Mouse (Mus musculus): Measurements from ENCODE around the gene Lmo3. TPM values are rescaled to one million over a fixed set of nuclear protein-coding genes. Genes with fewer than 3 reads are reported as not detected.

Gene Lmo3
- total and polyA plus RNA-seq, 3 experiments = not detected

DNA sequence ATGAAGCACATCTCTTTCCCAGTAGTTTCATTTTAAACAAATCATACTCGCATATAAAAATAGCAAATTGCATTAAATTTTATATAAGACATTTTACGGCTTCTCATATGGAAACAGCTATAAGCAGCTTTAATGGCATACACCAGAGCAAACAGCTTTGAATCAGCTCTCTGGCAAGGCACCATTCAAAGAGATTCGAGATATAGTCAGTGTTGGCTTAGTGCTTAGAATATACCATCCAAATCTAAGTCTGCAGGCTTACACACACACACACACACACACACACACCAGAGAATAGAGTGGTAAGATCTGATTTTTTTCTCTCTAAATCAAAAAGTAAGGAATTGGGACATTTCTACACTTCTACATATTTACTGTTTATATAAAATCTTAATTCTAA lies 169.7 kb downstream of the Lmo3 start:
- Histone ChIP-seq H3K79me2 (ENCODE audit: control insufficient read depth, insufficient read depth, low read length, poor library complexity) (no peaks in the 10 kb centered on the region), H3K4me1 (ENCODE audit: control insufficient read depth in 1 of 2, insufficient read depth in 2 of 2, low read length in 2 of 2) (no peaks in the 10 kb centered on the region), H3K27ac (ENCODE audit: control insufficient read depth, low read depth, low read length) (no peak overlapping the region), H3K4me3 (ENCODE audit: control insufficient read depth in 1 of 2, insufficient read depth in 1 of 2, low read depth in 2 of 2, low read length in 2 of 2) (no peak overlapping the region), H3K9me3 (replicated peaks; ENCODE audit: insufficient read depth, low read length) (no peaks in the 10 kb centered on the region), H3K27me3 (ENCODE audit: control insufficient read depth in 1 of 2, insufficient read depth in 2 of 2, low read length in 2 of 2) (no peaks in the 10 kb centered on the region), H3K36me3 (ENCODE audit: control insufficient read depth in 1 of 2, insufficient read depth in 2 of 2, low read length in 2 of 2) (no peaks in the 10 kb centered on the region), H3K9ac (ENCODE audit: control insufficient read depth, low read depth, low read length, poor library complexity, severe bottlenecking) (no peak overlapping the region)
- no peak for DNase-seq (ENCODE audit: low read depth, low spot score)
- TF ChIP-seq HCFC1 (IDR thresholded peaks at IDR 0.05; ENCODE audit: low read depth, low read length) = no peak
- no peak for TF ChIP-seq ZMIZ1 (IDR thresholded peaks at IDR 0.05; ENCODE audit: low read depth, low read length)
- no peak for TF ChIP-seq MAX (IDR thresholded peaks at IDR 0.05; ENCODE audit: low read length)
- TF ChIP-seq ZKSCAN1 (IDR thresholded peaks at IDR 0.05; ENCODE audit: low read depth, low read length) = no peak
- no peak for TF ChIP-seq E2F4 (IDR thresholded peaks at IDR 0.05; ENCODE audit: borderline replicate concordance, low read depth, low read length)

DNA sequence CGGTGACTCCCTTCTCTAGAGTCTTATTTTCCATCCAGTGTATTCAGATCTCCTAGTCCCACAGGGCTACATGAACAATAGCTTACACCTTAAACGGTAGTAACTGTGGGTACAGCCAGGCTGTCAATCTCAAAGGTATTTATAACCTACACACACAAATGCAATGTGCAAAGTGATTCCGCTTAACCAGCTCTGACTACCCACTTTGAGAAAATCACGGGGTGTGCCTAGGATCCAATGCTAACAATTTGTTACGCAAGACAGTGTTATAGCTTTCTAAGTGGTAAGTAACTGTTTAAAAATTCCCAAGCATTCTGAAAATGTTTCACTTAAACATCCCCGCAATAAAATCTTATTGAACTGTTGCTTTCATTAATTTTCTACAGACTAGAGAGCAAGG lies 179.7 kb downstream of the Lmo3 start:
- no peak for DNase-seq (ENCODE audit: low read depth, low spot score)
- H3K9me3 ChIP-seq (replicated peaks; ENCODE audit: insufficient read depth, low read length) = no peaks in the 10 kb centered on the region
- no peaks in the 10 kb centered on the region for H3K79me2 ChIP-seq (ENCODE audit: control insufficient read depth, insufficient read depth, low read length, poor library complexity)

DNA sequence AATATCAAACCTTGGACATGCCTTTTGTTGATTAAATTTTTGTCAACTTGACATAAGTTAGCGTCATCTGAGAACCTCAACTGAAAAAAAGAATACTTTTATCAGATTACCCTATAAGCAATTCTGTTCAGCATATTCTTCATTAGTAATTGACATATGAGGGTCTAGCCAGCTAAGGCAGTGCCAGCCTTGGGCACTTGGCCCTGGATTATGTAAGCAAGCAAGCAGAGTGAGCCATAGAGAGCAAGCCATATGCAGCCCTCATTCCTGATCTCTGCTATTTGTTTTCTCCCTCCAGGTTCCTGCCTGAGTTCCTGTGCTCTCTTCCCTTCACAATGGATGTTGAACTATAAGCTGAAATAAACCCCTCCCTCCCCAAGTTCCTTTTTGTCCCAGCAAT lies 182.9 kb downstream of the Lmo3 start:
- Histone ChIP-seq H3K4me3 (ENCODE audit: control insufficient read depth in 1 of 2, insufficient read depth in 1 of 2, low read depth in 2 of 2, low read length in 2 of 2) (no peak overlapping the region), H3K27ac (ENCODE audit: control insufficient read depth, low read depth, low read length) (no peak overlapping the region), H3K36me3 (ENCODE audit: control insufficient read depth in 1 of 2, insufficient read depth in 2 of 2, low read length in 2 of 2) (no peaks in the 10 kb centered on the region), H3K27me3 (ENCODE audit: control insufficient read depth in 1 of 2, insufficient read depth in 2 of 2, low read length in 2 of 2) (no peaks in the 10 kb centered on the region), H3K9me3 (replicated peaks; ENCODE audit: insufficient read depth, low read length) (no peaks in the 10 kb centered on the region), H3K9ac (ENCODE audit: control insufficient read depth, low read depth, low read length, poor library complexity, severe bottlenecking) (no peak overlapping the region), H3K79me2 (ENCODE audit: control insufficient read depth, insufficient read depth, low read length, poor library complexity) (no peaks in the 10 kb centered on the region), H3K4me1 (ENCODE audit: control insufficient read depth in 1 of 2, insufficient read depth in 2 of 2, low read length in 2 of 2) (no peaks in the 10 kb centered on the region)
- DNase-seq (ENCODE audit: low read depth, low spot score) = no peak
- TF ChIP-seq EP300 (IDR thresholded peaks at IDR 0.05; ENCODE audit: low read depth in 1 of 2, low read length in 2 of 2) = no peak
- no peak for TF ChIP-seq MAX (IDR thresholded peaks at IDR 0.05; ENCODE audit: low read length)
- no peak for TF ChIP-seq GATA1 (IDR thresholded peaks at IDR 0.05; ENCODE audit: low read depth, low read length)
- no peak for TF ChIP-seq BHLHE40 (IDR thresholded peaks at IDR 0.05; ENCODE audit: borderline replicate concordance, low read depth, low read length)
- no peak for TF ChIP-seq CHD2 (IDR thresholded peaks at IDR 0.05; ENCODE audit: low read length)
- TF ChIP-seq TBP (IDR thresholded peaks at IDR 0.05; ENCODE audit: low read depth, low read length) = no peak
- TF ChIP-seq TCF12 (IDR thresholded peaks at IDR 0.05; ENCODE audit: low read depth, low read length) = no peak
- TF ChIP-seq ZKSCAN1 (IDR thresholded peaks at IDR 0.05; ENCODE audit: low read depth, low read length) = no peak
- no peak for TF ChIP-seq MAFK (IDR thresholded peaks at IDR 0.05; ENCODE audit: borderline replicate concordance, low read depth, low read length)
- TF ChIP-seq JUND (IDR thresholded peaks at IDR 0.05; ENCODE audit: low read depth, low read length) = no peak
- TF ChIP-seq ETS1 (IDR thresholded peaks at IDR 0.05; ENCODE audit: low read depth, low read length) = no peak
- TF ChIP-seq NRF1 (IDR thresholded peaks at IDR 0.05; ENCODE audit: insufficient read depth, low read depth, low read length, poor library complexity, severe bottlenecking) = no peak
- TF ChIP-seq MYC (IDR thresholded peaks at IDR 0.05; ENCODE audit: low read depth, low read length) = no peak
- TF ChIP-seq CHD1 (IDR thresholded peaks at IDR 0.05; ENCODE audit: low read depth, low read length) = no peak
- no peak for TF ChIP-seq RCOR1 (IDR thresholded peaks at IDR 0.05; ENCODE audit: low read depth, low read length)
- no peak for TF ChIP-seq GABPA (IDR thresholded peaks at IDR 0.05; ENCODE audit: low read depth, low read length)

More for the DNA sequence above, 179.7 kb downstream of the Lmo3 start:
- no peaks in the 10 kb centered on the region for H3K27me3 ChIP-seq (ENCODE audit: control insufficient read depth in 1 of 2, insufficient read depth in 2 of 2, low read length in 2 of 2)
- no peak overlapping the region for H3K4me3 ChIP-seq (ENCODE audit: control insufficient read depth in 1 of 2, insufficient read depth in 1 of 2, low read depth in 2 of 2, low read length in 2 of 2)
- H3K9ac ChIP-seq (ENCODE audit: control insufficient read depth, low read depth, low read length, poor library complexity, severe bottlenecking) = no peak overlapping the region
- no peak for TF ChIP-seq CTCF (IDR thresholded peaks at IDR 0.05 in 2 of 3, conservative IDR thresholded peaks at IDR 0.05 in 1 of 3; ENCODE audit: control insufficient read depth in 1 of 3, insufficient read depth in 1 of 3, low read depth in 2 of 3, low read length in 3 of 3, poor library complexity in 1 of 3, severe bottlenecking in 1 of 3)
- no peak for TF ChIP-seq GABPA (IDR thresholded peaks at IDR 0.05; ENCODE audit: low read depth, low read length)
- TF ChIP-seq EP300 (IDR thresholded peaks at IDR 0.05; ENCODE audit: low read depth in 1 of 2, low read length in 2 of 2) = no peak
- TF ChIP-seq MAX (IDR thresholded peaks at IDR 0.05; ENCODE audit: low read length) = no peak
- no peak for TF ChIP-seq TBP (IDR thresholded peaks at IDR 0.05; ENCODE audit: low read depth, low read length)
- TF ChIP-seq MAFK (IDR thresholded peaks at IDR 0.05; ENCODE audit: borderline replicate concordance, low read depth, low read length) = no peak
- no peak for TF ChIP-seq USF1 (IDR thresholded peaks at IDR 0.05; ENCODE audit: low read depth, low read length)
- TF ChIP-seq ZMIZ1 (IDR thresholded peaks at IDR 0.05; ENCODE audit: low read depth, low read length) = no peak
- TF ChIP-seq JUND (IDR thresholded peaks at IDR 0.05; ENCODE audit: low read depth, low read length) = no peak
- TF ChIP-seq E2F4 (IDR thresholded peaks at IDR 0.05; ENCODE audit: borderline replicate concordance, low read depth, low read length) = no peak
- TF ChIP-seq MXI1 (IDR thresholded peaks at IDR 0.05; ENCODE audit: low read depth, low read length) = no peak
- TF ChIP-seq BHLHE40 (IDR thresholded peaks at IDR 0.05; ENCODE audit: borderline replicate concordance, low read depth, low read length) = no peak
- TF ChIP-seq MEF2A (IDR thresholded peaks at IDR 0.05; ENCODE audit: extremely low read depth, insufficient replicate concordance, low read depth, low read length, poor library complexity, severe bottlenecking) = no peak
- TF ChIP-seq ELF1 (IDR thresholded peaks at IDR 0.05; ENCODE audit: low read depth, low read length) = no peak
- TF ChIP-seq ETS1 (IDR thresholded peaks at IDR 0.05; ENCODE audit: low read depth, low read length) = no peak
- no peak for TF ChIP-seq TAL1 (IDR thresholded peaks at IDR 0.05; ENCODE audit: low read length)
- no peak for TF ChIP-seq RAD21 (IDR thresholded peaks at IDR 0.05; ENCODE audit: low read depth, low read length)
- no peak for TF ChIP-seq CHD2 (IDR thresholded peaks at IDR 0.05; ENCODE audit: low read length)
- TF ChIP-seq ZNF384 (IDR thresholded peaks at IDR 0.05; ENCODE audit: low read depth, low read length) = no peak
- TF ChIP-seq ZKSCAN1 (IDR thresholded peaks at IDR 0.05; ENCODE audit: low read depth, low read length) = no peak
- H3K36me3 ChIP-seq (ENCODE audit: control insufficient read depth in 1 of 2, insufficient read depth in 2 of 2, low read length in 2 of 2) = no peaks in the 10 kb centered on the region
- H3K27ac ChIP-seq (ENCODE audit: control insufficient read depth, low read depth, low read length) = no peak overlapping the region
- H3K4me1 ChIP-seq (ENCODE audit: control insufficient read depth in 1 of 2, insufficient read depth in 2 of 2, low read length in 2 of 2) = no peaks in the 10 kb centered on the region

All from MEL (cell line).